ENCODE assay signal across 8 mouse cellular contexts in genomic region chr11:50291321-50292165, GRCm38 (mm10). TPM values are rescaled to one million over a fixed set of nuclear protein-coding genes. Genes with fewer than 3 reads are reported as not detected.
DNase-seq lines count a peak whose midpoint lies in the region; ATAC-seq and TF ChIP-seq lines count a peak whose summit lies in the region.

No protein-coding gene starts in this region.

- no peak for TF ChIP-seq CTCF in kidney, postnatal 0 days (IDR thresholded peaks at IDR 0.05; ENCODE audit: low read depth)
- no peak for TF ChIP-seq CTCF in liver, postnatal 0 days (IDR thresholded peaks at IDR 0.05; ENCODE audit: low read depth)

- H3K36me3 ChIP-seq in embryonic facial prominence, embryonic 13.5 days: peaks cover 38% of the 10 kb centered on the region
- peaks cover 35% of the 10 kb centered on the region for H3K36me3 ChIP-seq in heart, embryonic 15.5 days
- peaks cover 17% of the 10 kb centered on the region for H3K36me3 ChIP-seq in kidney, postnatal 0 days (ENCODE audit: insufficient read depth, low read length)
- H3K36me3 ChIP-seq in liver, postnatal 0 days (replicated peaks; ENCODE audit: insufficient read depth, low read length): peaks cover 30% of the 10 kb centered on the region
- H3K36me3 ChIP-seq in neural tube, embryonic 14.5 days (ENCODE audit: control insufficient read depth, insufficient read depth, low read length): peaks cover 20% of the 10 kb centered on the region

- peak overlapping the region; percentile 81 for H3K4me2 ChIP-seq in embryonic facial prominence, embryonic 13.5 days
- peak overlapping the region; percentile 74 for H3K4me2 ChIP-seq in heart, embryonic 15.5 days
- peak overlapping the region; percentile 76 for H3K4me2 ChIP-seq in kidney, postnatal 0 days (ENCODE audit: low read length)
- H3K4me2 ChIP-seq in liver, postnatal 0 days (ENCODE audit: low read depth, low read length): peak overlapping the region; percentile 91
- H3K4me2 ChIP-seq in neural tube, embryonic 14.5 days (ENCODE audit: low read depth, low read length): peak overlapping the region; percentile 63

- ATAC-seq in embryonic facial prominence, embryonic 13.5 days (ENCODE audit: insufficient number of reproducible peaks, insufficient read depth, low FRiP score, low TSS enrichment, low read depth): peak; percentile 75
- ATAC-seq in heart, embryonic 15.5 days (replicated peaks; ENCODE audit: insufficient number of reproducible peaks, insufficient read depth, low FRiP score, low read depth): peak; percentile 67
- peak; percentile 70 for ATAC-seq in kidney, postnatal 0 days (replicated peaks; ENCODE audit: low FRiP score, low read depth)
- ATAC-seq in liver, postnatal 0 days: peak; percentile 65
- peak; percentile 80 for ATAC-seq in neural tube, embryonic 14.5 days (ENCODE audit: low read depth)

- H3K9ac ChIP-seq in embryonic facial prominence, embryonic 13.5 days: peak overlapping the region; percentile 99
- H3K9ac ChIP-seq in heart, embryonic 15.5 days: peak overlapping the region; percentile 99
- peak overlapping the region; percentile 98 for H3K9ac ChIP-seq in kidney, postnatal 0 days (ENCODE audit: low read depth, low read length)
- H3K9ac ChIP-seq in liver, postnatal 0 days (replicated peaks): peak overlapping the region; percentile 100
- peak overlapping the region; percentile 98 for H3K9ac ChIP-seq in neural tube, embryonic 14.5 days (replicated peaks; ENCODE audit: low read depth, low read length)

- H3K4me1 ChIP-seq in embryonic facial prominence, embryonic 13.5 days: peaks cover 25% of the 10 kb centered on the region
- H3K4me1 ChIP-seq in heart, embryonic 15.5 days (replicated peaks): peaks cover 24% of the 10 kb centered on the region
- no peaks in the 10 kb centered on the region for H3K4me1 ChIP-seq in kidney, postnatal 0 days (replicated peaks; ENCODE audit: insufficient read depth, low read length)
- peaks cover 27% of the 10 kb centered on the region for H3K4me1 ChIP-seq in liver, postnatal 0 days (ENCODE audit: insufficient read depth)
- peaks cover 21% of the 10 kb centered on the region for H3K4me1 ChIP-seq in neural tube, embryonic 14.5 days (ENCODE audit: control insufficient read depth, insufficient read depth, low read length)

- no peaks in the 10 kb centered on the region for H3K27me3 ChIP-seq in embryonic facial prominence, embryonic 13.5 days
- no peaks in the 10 kb centered on the region for H3K27me3 ChIP-seq in heart, embryonic 15.5 days
- H3K27me3 ChIP-seq in kidney, postnatal 0 days (ENCODE audit: insufficient read depth, low read length): no peaks in the 10 kb centered on the region
- H3K27me3 ChIP-seq in liver, postnatal 0 days (ENCODE audit: insufficient read depth, low read length): no peaks in the 10 kb centered on the region
- 0 out of 2 replicates have a peak, but pooled peaks cover 2% of the 10 kb centered on the region for H3K27me3 ChIP-seq in neural tube, embryonic 14.5 days (ENCODE audit: control insufficient read depth, insufficient read depth, low read length)

- 0% methylated on average over 78 of the region's 85 CpGs for WGBS in embryonic facial prominence, embryonic 13.5 days
- under 1% methylated on average over 72 of the region's 85 CpGs for WGBS in heart, embryonic 15.5 days
- under 1% methylated on average over 65 of the region's 85 CpGs for WGBS in kidney, postnatal 0 days
- WGBS in liver, postnatal 0 days (ENCODE audit: insufficient replicate concordance): under 1% methylated on average over 73 of the region's 85 CpGs
- WGBS in neural tube, embryonic 14.5 days: under 1% methylated on average over 85 of the region's 85 CpGs

- DNase-seq in CD4-positive, CD25-positive, alpha-beta regulatory T cell, adult 2 months (ENCODE audit: low read depth, low spot score): peak; percentile 66
- DNase-seq in T-cell, adult 2 months (ENCODE audit: low spot score): peak; percentile 43
- DNase-seq in kidney, postnatal 0 days (ENCODE audit: low spot score): peak; percentile 56
- DNase-seq in liver, postnatal 0 days: peak; percentile 68
- peak; percentile 61 for DNase-seq in thymus, postnatal 25 days

- peak overlapping the region; percentile 99 for H3K27ac ChIP-seq in embryonic facial prominence, embryonic 13.5 days
- H3K27ac ChIP-seq in heart, embryonic 15.5 days: peak overlapping the region; percentile 98
- H3K27ac ChIP-seq in kidney, postnatal 0 days: peak overlapping the region; percentile 98
- peak overlapping the region; percentile 100 for H3K27ac ChIP-seq in liver, postnatal 0 days (ENCODE audit: low read depth)
- peak overlapping the region; percentile 98 for H3K27ac ChIP-seq in neural tube, embryonic 14.5 days (ENCODE audit: low read depth, low read length)

- H3K9me3 ChIP-seq in embryonic facial prominence, embryonic 13.5 days: no peaks in the 10 kb centered on the region
- H3K9me3 ChIP-seq in heart, embryonic 15.5 days (replicated peaks): no peaks in the 10 kb centered on the region
- H3K9me3 ChIP-seq in kidney, postnatal 0 days (replicated peaks; ENCODE audit: low read length): no peaks in the 10 kb centered on the region
- no peaks in the 10 kb centered on the region for H3K9me3 ChIP-seq in liver, postnatal 0 days (ENCODE audit: low read length)
- H3K9me3 ChIP-seq in neural tube, embryonic 14.5 days (ENCODE audit: control insufficient read depth, low read length): no peaks in the 10 kb centered on the region

- H3K4me3 ChIP-seq in embryonic facial prominence, embryonic 13.5 days: peak overlapping the region; percentile 98
- peak overlapping the region; percentile 90 for H3K4me3 ChIP-seq in heart, embryonic 15.5 days
- peak overlapping the region; percentile 91 for H3K4me3 ChIP-seq in kidney, postnatal 0 days (replicated peaks; ENCODE audit: low read depth, low read length)
- H3K4me3 ChIP-seq in liver, postnatal 0 days (ENCODE audit: low read depth, low read length): peak overlapping the region; percentile 99
- H3K4me3 ChIP-seq in neural tube, embryonic 14.5 days (ENCODE audit: low read depth, low read length): peak overlapping the region; percentile 97

- no peak for TF ChIP-seq EP300 in liver, postnatal 0 days (IDR thresholded peaks at IDR 0.05; ENCODE audit: low read depth)

RNA-seq across cellular contexts. Expression of gene Maml1, which starts 0.6 kb away (rescaled TPM):
- 7.1 and 8.1 TPM in 2 replicates for polyA plus RNA-seq in embryonic facial prominence, embryonic 13.5 days (2015; fragmentation: Nextera tagmentation; extraction: Ambion mirVana)
- 3.2 and 3.8 TPM in 2 replicates for polyA plus RNA-seq in heart, embryonic 15.5 days (2015; fragmentation: Nextera tagmentation; extraction: Ambion mirVana)
- polyA plus RNA-seq in kidney, postnatal 0 days (2015; fragmentation: Nextera tagmentation; extraction: Ambion mirVana): 5.0 and 6.0 TPM in 2 replicates
- 1.6 TPM in 2 replicates for polyA plus RNA-seq in liver, postnatal 0 days (2015; fragmentation: Nextera tagmentation; extraction: Ambion mirVana)
- polyA plus RNA-seq in neural tube, embryonic 14.5 days (2014; fragmentation: Nextera tagmentation; extraction: Ambion mirVana): 3.5 and 4.4 TPM in 2 replicates

RNA-seq across cellular contexts. Expression of gene Canx, which starts 33.9 kb away (rescaled TPM):
- polyA plus RNA-seq in embryonic facial prominence, embryonic 13.5 days (2015; fragmentation: Nextera tagmentation; extraction: Ambion mirVana): 289 and 322 TPM in 2 replicates
- 247 and 251 TPM in 2 replicates for polyA plus RNA-seq in heart, embryonic 15.5 days (2015; fragmentation: Nextera tagmentation; extraction: Ambion mirVana)
- polyA plus RNA-seq in kidney, postnatal 0 days (2015; fragmentation: Nextera tagmentation; extraction: Ambion mirVana): 302 and 330 TPM in 2 replicates
- 125 and 130 TPM in 2 replicates for polyA plus RNA-seq in liver, postnatal 0 days (2015; fragmentation: Nextera tagmentation; extraction: Ambion mirVana)
- 205 and 227 TPM in 2 replicates for polyA plus RNA-seq in neural tube, embryonic 14.5 days (2014; fragmentation: Nextera tagmentation; extraction: Ambion mirVana)

RNA-seq across cellular contexts. Expression of gene Ltc4s, which starts 53.1 kb away (rescaled TPM):
- 1.7 and 1.8 TPM in 2 replicates for polyA plus RNA-seq in embryonic facial prominence, embryonic 13.5 days (2015; fragmentation: Nextera tagmentation; extraction: Ambion mirVana)
- 1.6 and 2.6 TPM in 2 replicates for polyA plus RNA-seq in heart, embryonic 15.5 days (2015; fragmentation: Nextera tagmentation; extraction: Ambion mirVana)
- polyA plus RNA-seq in kidney, postnatal 0 days (2015; fragmentation: Nextera tagmentation; extraction: Ambion mirVana): 8.5 and 9.6 TPM in 2 replicates
- 0.68 and 0.89 TPM in 2 replicates for polyA plus RNA-seq in liver, postnatal 0 days (2015; fragmentation: Nextera tagmentation; extraction: Ambion mirVana)
- 1.3 and 3.3 TPM in 2 replicates for polyA plus RNA-seq in neural tube, embryonic 14.5 days (2014; fragmentation: Nextera tagmentation; extraction: Ambion mirVana)

Comparison
In these comparisons a context has a peak if more than half of its experiments do, and no peak if none do; other contexts are left out.
1. Peak in every context shown above with its lines: DNase-seq, ATAC-seq, H3K4me3 ChIP-seq and H3K27ac ChIP-seq.